Mouse (Mus musculus) heart, embryonic 10.5 days (tissue): Measurements from ENCODE around the gene Ipcef1. TPM values are rescaled to one million over a fixed set of nuclear protein-coding genes. Genes with fewer than 3 reads are reported as not detected.
"Not testable (repeated sequence)": the region's sequence is repeated elsewhere in the genome, so short reads cannot be mapped to it uniquely, and the experiment has no call there.

Experiments
- DNase-seq: peaks from one replicate; pipeline ENCODE4 v3.0.0-alpha.2; 2017; ENCODE audit warnings: low spot score
- H3K27ac ChIP-seq: fragments of 300-500 bp; sonication (generic); 2 replicates; pipeline ENCODE4 v1.5.1; 2016; ENCODE audit warnings: mild to moderate bottlenecking
- H3K27me3 ChIP-seq: fragments of 300-500 bp; sonication (generic); 2 replicates; pipeline ENCODE4 v1.6.1; 2016; ENCODE audit warnings: mild to moderate bottlenecking; ENCODE audit not compliant: poor library complexity, insufficient read depth, severe bottlenecking
- H3K36me3 ChIP-seq: fragments of 300-500 bp; sonication (generic); 2 replicates; pipeline ENCODE4 v1.6.1; 2016; ENCODE audit warnings: mild to moderate bottlenecking, moderate library complexity
- H3K4me1 ChIP-seq: fragments of 300-500 bp; sonication (generic); 2 replicates; pipeline ENCODE4 v1.6.1; 2016; ENCODE audit warnings: mild to moderate bottlenecking
- H3K4me3 ChIP-seq: fragments of 300-500 bp; sonication (generic); 2 replicates; pipeline ENCODE4 v1.5.1; 2016; ENCODE audit warnings: mild to moderate bottlenecking, moderate library complexity
- H3K9me3 ChIP-seq: fragments of 300-500 bp; sonication (generic); 2 replicates; pipeline ENCODE4 v1.6.1; 2016; ENCODE audit warnings: mild to moderate bottlenecking, moderate library complexity
- WGBS: fragments of 180-500 bp; shearing (Covaris S2); methylation state at CpG from one replicate; pipeline ENCODE4 v1.1.7; 2016; 5-methylcytosine and 5-hydroxymethylcytosine counted together
- polyA plus RNA-seq: library from polyadenylated mRNA; unstranded; fragments of >200 nt; fragmentation: Nextera tagmentation; extraction: Ambion mirVana; gene quantifications from 2 replicates; pipeline ENCODE4 v1.2.1, GENCODE M21; 2016

Gene Ipcef1
- polyA plus RNA-seq, 1 experiment from 2014 or later, result 0.25 TPM

- 79% methylated on average over 7 of the region's 7 CpGs for WGBS
- no peaks in the 10 kb centered on the region for H3K27me3 ChIP-seq
- no peaks in the 10 kb centered on the region for H3K36me3 ChIP-seq
- H3K27ac ChIP-seq, result no peak overlapping the region
- no peaks in the 10 kb centered on the region for H3K4me1 ChIP-seq
- DNase-seq, result no peak
- no peak overlapping the region for H3K4me3 ChIP-seq
- H3K9me3 ChIP-seq, result no peaks in the 10 kb centered on the region
Observed at GRCm38 (mm10) chr10:7019781-7020386, 32.4 kb downstream of the Ipcef1 start.

GRCm38 (mm10) chr10:7015199-7015598, 37.1 kb downstream of the Ipcef1 start:
- H3K4me1 ChIP-seq, result no peaks in the 10 kb centered on the region
- H3K9me3 ChIP-seq, result no peaks in the 10 kb centered on the region
- H3K27ac ChIP-seq, result no peak overlapping the region
- H3K27me3 ChIP-seq, result no peaks in the 10 kb centered on the region
- DNase-seq, result no peak
- no peak overlapping the region for H3K4me3 ChIP-seq
- no peaks in the 10 kb centered on the region for H3K36me3 ChIP-seq
- WGBS, result 43% methylated on average over 1 of the region's 1 CpGs

GRCm38 (mm10) chr10:7010543-7010942, 41.7 kb downstream of the Ipcef1 start:
- no peak overlapping the region for H3K27ac ChIP-seq
- no peak overlapping the region for H3K4me3 ChIP-seq
- no peaks in the 10 kb centered on the region for H3K36me3 ChIP-seq
- no peaks in the 10 kb centered on the region for H3K4me1 ChIP-seq
- no peaks in the 10 kb centered on the region for H3K9me3 ChIP-seq
- 79% methylated on average over 8 of the region's 8 CpGs for WGBS
- H3K27me3 ChIP-seq, result no peaks in the 10 kb centered on the region
- no peak for DNase-seq

GRCm38 (mm10) chr10:7004980-7005538, 47.2 kb downstream of the Ipcef1 start:
- Histone ChIP-seq H3K4me3 (no peak overlapping the region), H3K36me3 (no peaks in the 10 kb centered on the region), H3K27me3 (no peaks in the 10 kb centered on the region), H3K9me3 (no peaks in the 10 kb centered on the region), H3K27ac (no peak overlapping the region), H3K4me1 (no peaks in the 10 kb centered on the region)
- WGBS, result 64% methylated on average over 5 of the region's 5 CpGs
- DNase-seq, result no peak

GRCm38 (mm10) chr10:7003898-7004297, 48.4 kb downstream of the Ipcef1 start:
- H3K9me3 ChIP-seq, DNase-seq, H3K4me3 ChIP-seq, H3K4me1 ChIP-seq, H3K27me3 ChIP-seq, H3K27ac ChIP-seq, H3K36me3 ChIP-seq: not testable (repeated sequence)

GRCm38 (mm10) chr10:6999355-6999754, 52.9 kb downstream of the Ipcef1 start:
- Histone ChIP-seq H3K9me3 (no peaks in the 10 kb centered on the region), H3K36me3 (no peaks in the 10 kb centered on the region), H3K27ac (no peak overlapping the region), H3K4me1 (no peaks in the 10 kb centered on the region), H3K4me3 (no peak overlapping the region), H3K27me3 (no peaks in the 10 kb centered on the region)
- 80% methylated on average over 3 of the region's 3 CpGs for WGBS
- DNase-seq, result no peak

GRCm38 (mm10) chr10:6998576-6999250, 53.6 kb downstream of the Ipcef1 start:
- H3K4me3 ChIP-seq, result no peak overlapping the region
- H3K9me3 ChIP-seq, result no peaks in the 10 kb centered on the region
- H3K27me3 ChIP-seq, result no peaks in the 10 kb centered on the region
- no peak for DNase-seq
- H3K27ac ChIP-seq, result no peak overlapping the region
- H3K4me1 ChIP-seq, result no peaks in the 10 kb centered on the region
- WGBS, result 83% methylated on average over 4 of the region's 4 CpGs
- no peaks in the 10 kb centered on the region for H3K36me3 ChIP-seq

GRCm38 (mm10) chr10:6996895-6997294, 55.4 kb downstream of the Ipcef1 start:
- Histone ChIP-seq H3K4me3 (no peak overlapping the region), H3K27ac (no peak overlapping the region), H3K27me3 (no peaks in the 10 kb centered on the region), H3K36me3 (no peaks in the 10 kb centered on the region), H3K9me3 (no peaks in the 10 kb centered on the region), H3K4me1 (no peaks in the 10 kb centered on the region)
- WGBS, result 65% methylated on average over 3 of the region's 3 CpGs
- DNase-seq, result no peak

- 74% methylated on average over 1 of the region's 1 CpGs for WGBS
- no peak for DNase-seq
- Histone ChIP-seq H3K4me1 (no peaks in the 10 kb centered on the region), H3K36me3 (no peaks in the 10 kb centered on the region), H3K9me3 (no peaks in the 10 kb centered on the region), H3K27me3 (no peaks in the 10 kb centered on the region), H3K27ac (no peak overlapping the region), H3K4me3 (no peak overlapping the region)
Observed at GRCm38 (mm10) chr10:6988555-6988954, 63.7 kb downstream of the Ipcef1 start.

GRCm38 (mm10) chr10:6987399-6988098, 64.7 kb downstream of the Ipcef1 start:
- H3K27me3 ChIP-seq, result no peaks in the 10 kb centered on the region
- no peaks in the 10 kb centered on the region for H3K36me3 ChIP-seq
- no peak overlapping the region for H3K27ac ChIP-seq
- no peaks in the 10 kb centered on the region for H3K4me1 ChIP-seq
- DNase-seq, result no peak
- WGBS, result 61% methylated on average over 4 of the region's 4 CpGs
- H3K4me3 ChIP-seq, result no peak overlapping the region
- no peaks in the 10 kb centered on the region for H3K9me3 ChIP-seq

- no peaks in the 10 kb centered on the region for H3K4me1 ChIP-seq
- no peak overlapping the region for H3K27ac ChIP-seq
- WGBS, result 89% methylated on average over 4 of the region's 4 CpGs
- no peak overlapping the region for H3K4me3 ChIP-seq
- no peaks in the 10 kb centered on the region for H3K27me3 ChIP-seq
- H3K36me3 ChIP-seq, result no peaks in the 10 kb centered on the region
- DNase-seq, result no peak
- no peaks in the 10 kb centered on the region for H3K9me3 ChIP-seq
Observed at GRCm38 (mm10) chr10:6986246-6986645, 66.0 kb downstream of the Ipcef1 start.

- Histone ChIP-seq H3K36me3 (no peaks in the 10 kb centered on the region), H3K27me3 (no peaks in the 10 kb centered on the region), H3K27ac (no peak overlapping the region), H3K4me3 (no peak overlapping the region), H3K4me1 (no peaks in the 10 kb centered on the region), H3K9me3 (no peaks in the 10 kb centered on the region)
- no peak for DNase-seq
- 87% methylated on average over 2 of the region's 2 CpGs for WGBS
Observed at GRCm38 (mm10) chr10:6983431-6983830, 68.8 kb downstream of the Ipcef1 start.

- WGBS, result 68% methylated on average over 2 of the region's 2 CpGs
- H3K4me3 ChIP-seq, result no peak overlapping the region
- no peak for DNase-seq
- no peak overlapping the region for H3K27ac ChIP-seq
- no peaks in the 10 kb centered on the region for H3K4me1 ChIP-seq
- H3K36me3 ChIP-seq, result no peaks in the 10 kb centered on the region
- H3K27me3 ChIP-seq, result no peaks in the 10 kb centered on the region
- H3K9me3 ChIP-seq, result no peaks in the 10 kb centered on the region
Observed at GRCm38 (mm10) chr10:6982751-6983151, 69.5 kb downstream of the Ipcef1 start.
